Mouse (Mus musculus) lung, postnatal 0 days (tissue): ENCODE measurements around the gene Ccni.

ENCODE experiments used
- CTCF ChIP-seq: IDR thresholded peaks from 2 replicates; pipeline ENCODE4 v1.5.1; 2016; ENCODE audit warnings: antibody characterized with exemption, mild to moderate bottlenecking
- EP300 ChIP-seq: IDR thresholded peaks from 2 replicates; pipeline ENCODE4 v1.6.1; 2016; ENCODE audit warnings: antibody characterized with exemption, mild to moderate bottlenecking, control low read depth

- TF ChIP-seq EP300 (no peak), CTCF (no peak)
These were observed 44.9 kb upstream of the Ccni start for GRCm38 (mm10) chr5:93251001-93251760.
